Mouse (Mus musculus): Measurements from ENCODE around the gene Adam33.
"Not testable (repeated sequence)": the region's sequence is repeated elsewhere in the genome, so short reads cannot be mapped to it uniquely, and the experiment has no call there.

Adam33 gene

DNA sequence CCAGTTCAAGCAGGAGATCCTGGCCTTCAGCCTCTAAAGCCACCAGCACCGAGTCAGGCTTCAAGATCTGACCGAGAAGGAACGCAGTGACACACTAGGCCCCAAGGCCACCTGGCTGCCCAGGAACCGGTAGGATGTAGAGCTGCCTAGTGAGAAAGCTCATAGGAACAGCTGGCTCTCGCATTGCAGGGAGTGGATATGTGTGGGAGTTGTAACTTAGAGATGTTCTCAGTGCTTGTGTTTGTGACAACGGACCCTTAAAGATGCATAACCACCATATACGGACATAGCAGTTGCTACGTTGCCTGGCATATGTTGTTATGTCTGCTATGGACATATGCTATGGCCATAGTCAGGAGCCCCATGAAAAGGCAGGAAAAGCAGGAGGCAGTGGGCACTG lies 4.9 kb downstream of the Adam33 start:
- no peak for DNase-seq (ENCODE audit: inconsistent ontology term)

DNA sequence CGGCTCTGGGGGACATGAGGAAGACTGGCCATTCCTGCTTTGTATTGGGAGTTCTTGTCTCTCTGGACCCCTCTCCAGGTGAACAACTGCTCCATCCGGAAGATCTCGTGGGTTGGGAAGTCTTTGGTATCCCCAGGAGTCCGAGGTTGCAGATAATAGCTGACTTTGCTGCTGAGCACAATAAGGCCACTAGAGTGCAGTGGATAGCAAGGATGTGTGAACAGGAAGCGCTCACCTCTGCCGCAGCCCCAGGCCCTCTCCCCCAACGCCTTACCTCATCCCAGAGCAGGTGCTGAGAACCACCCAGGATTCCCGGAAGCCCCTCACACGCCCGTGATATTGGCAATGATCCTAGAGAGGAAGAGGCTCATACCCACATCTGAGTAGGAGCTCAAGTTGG lies 7.4 kb downstream of the Adam33 start:
- peak; percentile 31 for DNase-seq (ENCODE audit: inconsistent ontology term)

- peak; percentile 53 for DNase-seq (ENCODE audit: inconsistent ontology term)
Measured at GRCm38 (mm10) chr2:131055631-131056030, 8.0 kb downstream of the Adam33 start.

DNA sequence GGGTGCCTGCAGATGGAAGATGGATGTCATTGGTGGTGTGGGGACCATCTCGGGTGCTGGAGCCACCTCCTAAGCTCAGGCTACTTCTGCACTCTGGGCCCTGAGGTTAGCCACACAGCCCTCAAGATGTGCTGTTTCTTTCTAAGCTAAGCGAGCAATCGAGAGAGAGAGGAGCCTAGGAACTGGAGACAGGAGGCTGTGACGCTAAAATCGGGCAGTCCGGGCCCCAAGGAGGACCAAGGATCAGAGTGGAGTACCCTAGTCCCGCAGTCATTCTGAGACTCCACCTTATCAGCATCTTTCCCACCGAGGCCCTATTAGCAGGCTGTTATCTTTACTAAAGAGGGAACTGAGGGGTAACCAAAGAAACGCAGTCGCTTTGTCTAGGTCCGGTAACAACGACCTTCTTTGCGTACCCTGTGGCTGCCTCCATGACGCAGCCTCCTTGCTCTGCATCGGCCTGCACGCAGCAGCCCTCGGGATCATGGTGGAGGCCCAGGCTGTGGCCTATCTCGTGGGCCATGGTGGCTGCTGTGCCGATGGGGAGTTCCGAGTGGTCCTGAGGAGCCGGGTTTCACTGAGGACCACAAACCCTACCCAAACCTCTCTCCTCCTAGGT lies 8.9 kb downstream of the Adam33 start:
- DNase-seq (ENCODE audit: inconsistent ontology term): no peak

DNA sequence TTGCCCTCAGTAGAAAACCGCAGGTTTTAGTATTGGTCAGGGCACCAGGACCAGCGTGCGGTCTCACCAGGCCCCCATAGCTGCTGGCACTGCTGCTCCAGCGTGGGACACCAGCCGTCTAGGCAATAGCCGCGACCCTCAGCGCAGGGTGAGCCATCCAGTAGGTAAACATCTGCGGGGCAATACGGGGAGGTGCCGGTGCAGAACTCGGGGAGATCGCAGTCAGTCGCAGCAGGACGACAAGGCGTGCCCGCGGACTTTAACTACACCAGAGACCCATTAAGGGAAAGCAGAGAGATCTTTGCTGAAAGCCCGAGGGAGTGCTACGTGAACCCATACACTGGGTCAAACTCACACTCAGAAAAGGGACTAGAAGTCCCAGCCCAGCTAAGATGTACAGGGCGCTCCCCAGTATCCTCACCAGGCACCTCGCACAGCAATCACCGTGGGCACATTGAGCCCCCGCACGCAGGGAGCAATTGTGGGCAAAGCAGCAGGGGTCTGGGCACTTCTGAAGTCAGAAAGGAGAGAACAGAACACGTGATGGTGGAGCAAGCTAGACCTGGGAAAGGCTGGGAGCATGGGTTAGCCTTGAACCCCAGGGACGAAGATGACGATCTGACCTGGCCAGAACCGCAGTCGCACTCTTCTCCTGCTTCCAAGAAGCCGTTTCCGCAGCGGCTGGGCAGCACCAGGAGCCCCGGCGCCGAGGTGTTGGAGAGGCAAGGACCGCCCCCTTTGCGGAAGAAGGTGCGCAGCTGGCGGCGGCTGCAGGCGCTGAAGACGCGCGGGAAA lies 9.6 kb downstream of the Adam33 start:
- DNase-seq (ENCODE audit: inconsistent ontology term): no peak

- no peak for DNase-seq (ENCODE audit: inconsistent ontology term)
Measured at GRCm38 (mm10) chr2:131052862-131053418, 10.7 kb downstream of the Adam33 start.

GRCm38 (mm10) chr2:131052043-131052442 lies 11.6 kb downstream of the Adam33 start:
- DNase-seq (ENCODE audit: inconsistent ontology term): no peak

DNA sequence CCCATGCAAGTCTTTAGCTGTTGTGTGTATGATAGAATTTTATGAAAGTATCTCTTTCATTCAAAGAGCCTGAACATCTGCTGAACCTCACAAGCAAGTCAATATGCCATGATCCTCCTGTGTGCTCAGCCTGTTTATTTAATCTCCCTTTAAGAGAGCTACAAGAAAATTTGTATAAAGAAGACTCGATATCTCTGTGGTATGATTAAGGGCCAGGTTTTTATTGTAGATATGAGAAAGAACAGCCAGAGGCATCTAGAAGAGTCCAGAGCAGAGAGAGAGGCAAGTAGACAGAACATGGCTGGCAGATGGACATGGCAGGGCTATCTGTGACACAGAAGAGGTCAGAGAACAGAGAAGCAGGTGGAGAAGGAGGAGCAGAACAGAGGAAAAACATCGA lies 17.6 kb downstream of the Adam33 start:
- DNase-seq (ENCODE audit: inconsistent ontology term): no peak

DNA sequence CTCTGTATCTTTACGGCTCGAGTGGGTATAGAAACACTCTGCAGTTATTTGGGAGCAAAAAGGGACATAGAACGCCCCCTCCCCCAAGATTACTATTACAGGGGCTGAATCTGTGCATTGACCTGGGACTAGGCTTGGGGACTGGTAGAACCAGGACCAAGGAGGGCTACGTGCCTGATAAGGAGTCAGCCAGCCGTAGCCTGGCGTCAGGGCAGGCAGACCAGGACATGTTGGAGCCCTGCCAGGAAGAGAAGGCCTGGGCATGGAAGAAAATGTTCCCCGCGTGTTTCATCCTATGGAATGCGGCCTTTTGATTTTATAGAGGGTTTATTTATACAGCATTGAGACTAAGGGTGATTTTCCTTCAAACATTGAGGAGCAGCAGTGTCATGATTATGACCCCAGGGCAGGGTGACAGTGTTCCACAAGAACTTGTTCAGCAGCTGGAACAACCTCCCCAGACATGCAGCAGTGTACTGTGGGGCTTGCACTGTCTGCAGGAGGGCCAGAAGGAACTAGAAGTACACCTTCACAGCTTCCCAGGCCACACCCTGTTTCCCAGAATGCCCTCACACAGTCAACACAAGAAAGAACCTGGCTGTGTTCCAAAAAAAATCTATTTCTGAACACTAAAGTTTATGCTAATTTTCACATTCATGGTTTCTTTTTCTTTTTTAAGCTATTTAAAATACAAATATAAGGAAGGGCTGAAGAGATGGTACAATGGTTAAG lies 18.5 kb downstream of the Adam33 start:
- DNase-seq (ENCODE audit: inconsistent ontology term): no peak

- DNase-seq (ENCODE audit: inconsistent ontology term): no peak
Measured at GRCm38 (mm10) chr2:131044354-131044852, 19.2 kb downstream of the Adam33 start.

GRCm38 (mm10) chr2:131042988-131043387 lies 20.6 kb downstream of the Adam33 start, which contains the start of gene Gfra4:
Gene Gfra4 (minus strand): TSS chr2:131043088.
- no peak for DNase-seq (ENCODE audit: inconsistent ontology term)

GRCm38 (mm10) chr2:131040854-131041825 lies 22.5 kb downstream of the Adam33 start:
- DNase-seq (ENCODE audit: inconsistent ontology term): peak; percentile 24

DNA sequence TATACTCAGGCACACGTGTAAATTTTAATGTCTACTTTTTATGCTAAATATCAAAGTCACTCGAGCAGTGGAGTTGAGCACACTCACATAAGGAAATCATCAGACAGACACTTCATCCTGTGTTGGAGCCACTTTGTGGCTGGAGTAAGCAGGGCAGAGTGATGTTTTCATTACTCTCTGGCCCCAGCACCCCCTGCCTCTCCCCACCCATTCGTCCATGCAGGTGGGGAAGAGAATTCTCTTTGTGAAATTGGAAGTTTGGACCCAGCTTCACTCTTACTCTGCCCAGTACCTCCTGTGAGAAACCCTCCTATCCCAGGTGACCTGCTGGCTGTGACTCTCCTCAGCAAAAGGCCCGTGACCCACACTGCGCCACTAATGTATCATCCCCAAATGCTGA lies 24.9 kb downstream of the Adam33 start:
- no peak for DNase-seq (ENCODE audit: inconsistent ontology term)

DNA sequence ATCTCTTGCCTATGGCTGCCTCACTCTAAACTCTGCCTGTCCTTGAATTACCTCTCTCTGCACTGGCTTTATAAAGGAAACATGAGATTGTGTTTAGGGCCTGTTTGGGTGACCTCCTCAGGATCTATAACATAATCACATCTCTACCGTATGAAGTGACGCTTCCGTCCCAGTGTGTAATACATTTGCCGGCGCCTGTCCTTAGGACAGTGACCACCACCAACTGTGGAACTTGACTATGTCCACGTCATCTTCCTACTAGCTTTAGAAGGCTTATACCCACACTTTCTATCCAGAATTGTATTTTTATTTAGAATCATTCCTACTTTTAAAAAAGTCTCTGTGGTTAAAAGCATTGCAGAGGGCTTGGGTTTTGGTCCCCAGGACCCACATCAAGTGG lies 25.4 kb downstream of the Adam33 start:
- DNase-seq (ENCODE audit: inconsistent ontology term): no peak

DNA sequence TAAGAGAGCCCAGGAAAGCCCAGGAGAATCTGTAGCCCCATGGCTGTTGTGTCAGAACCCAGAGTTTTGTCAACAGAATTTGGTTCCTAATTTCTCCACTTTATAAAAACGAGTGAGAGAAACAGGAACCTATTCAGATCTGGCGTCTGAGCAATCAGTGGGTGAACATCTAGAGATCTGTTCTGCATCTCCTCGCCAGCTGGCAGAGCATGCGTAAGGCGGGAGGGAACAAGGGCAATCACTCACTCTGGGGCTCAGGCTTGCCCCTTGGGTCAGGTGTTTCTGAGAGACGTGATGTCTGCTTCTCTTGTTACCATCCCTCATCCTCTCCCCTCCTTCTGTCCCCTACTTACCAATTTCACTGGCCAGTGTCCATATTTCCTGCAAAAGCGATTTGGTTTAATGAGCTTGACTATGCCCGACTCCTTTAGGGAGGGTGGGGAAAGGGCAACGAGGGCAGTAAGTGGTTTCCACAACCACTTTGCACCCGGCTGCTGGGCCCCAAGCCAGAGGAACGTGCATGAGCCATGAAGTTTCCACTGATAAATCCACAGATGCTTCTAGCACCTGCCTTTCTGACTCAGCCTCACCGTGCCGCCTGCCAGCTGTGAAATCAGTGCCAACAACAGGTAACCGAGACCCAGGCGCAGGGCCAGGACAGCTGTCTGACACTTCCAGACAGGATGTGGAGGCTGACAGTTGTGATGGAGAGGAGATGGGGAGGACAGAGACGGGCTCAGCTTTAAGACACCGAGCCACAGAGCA lies 26.2 kb downstream of the Adam33 start:
- DNase-seq (ENCODE audit: inconsistent ontology term): peak; percentile 87

GRCm38 (mm10) chr2:131036757-131037156 lies 26.9 kb downstream of the Adam33 start:
- no peak for DNase-seq (ENCODE audit: inconsistent ontology term)

DNA sequence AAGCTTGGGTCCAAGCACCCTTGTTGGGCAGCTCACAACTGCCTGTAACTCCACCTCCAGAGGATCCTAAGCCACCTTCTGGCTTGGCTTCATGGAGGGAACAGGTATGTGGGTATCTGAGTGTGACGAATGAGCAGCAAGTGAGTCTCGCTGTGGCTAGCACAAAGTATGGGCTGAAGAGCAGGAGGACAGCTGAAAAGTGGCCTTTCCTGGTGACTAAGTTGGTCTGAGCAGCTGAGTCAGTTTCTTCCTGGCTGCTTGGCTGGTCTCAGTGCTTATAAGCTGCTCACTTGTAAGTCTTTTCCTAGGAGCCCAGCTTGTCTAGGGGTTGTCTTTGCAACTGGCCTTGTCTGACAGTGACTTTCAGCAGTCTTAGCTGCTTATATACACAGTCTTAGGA lies 27.3 kb downstream of the Adam33 start:
- no peak for DNase-seq (ENCODE audit: inconsistent ontology term)

DNA sequence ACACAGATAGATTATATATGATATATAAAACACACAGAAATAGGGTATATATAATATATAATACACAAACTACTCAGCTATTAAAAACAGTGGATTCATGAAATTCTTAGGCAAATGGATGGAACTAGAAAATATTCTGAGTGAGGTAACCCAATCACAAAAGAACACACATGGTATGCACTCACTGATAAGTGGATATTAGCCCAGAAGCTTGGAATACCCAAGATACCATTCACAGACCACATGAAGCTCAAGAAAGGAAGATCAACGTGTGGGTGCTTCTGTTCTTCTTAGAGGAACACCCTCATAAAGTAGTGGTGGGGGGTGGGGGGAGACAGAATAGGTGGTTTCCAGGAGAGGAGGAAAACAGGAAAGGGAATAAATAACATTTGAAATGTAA lies 32.2 kb downstream of the Adam33 start:
- DNase-seq (ENCODE audit: inconsistent ontology term): not testable (repeated sequence)

DNA sequence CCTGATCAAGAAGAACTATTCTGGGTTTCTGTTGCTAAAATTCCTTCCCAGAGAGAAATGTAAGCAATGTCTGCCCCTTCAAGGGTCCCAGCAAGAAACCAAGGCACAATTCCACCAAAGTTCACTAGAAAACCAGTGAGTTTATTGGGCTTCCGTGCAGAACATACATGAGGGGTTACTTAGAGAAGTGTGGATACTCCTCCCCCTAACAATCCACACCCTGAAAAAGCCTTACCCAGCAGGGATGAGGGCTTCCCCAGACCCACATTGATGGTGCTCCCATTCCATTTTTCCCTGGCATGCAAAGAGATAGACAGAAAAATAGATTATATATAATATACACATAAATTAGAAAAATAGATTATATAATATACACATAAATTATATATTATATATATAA lies 32.6 kb downstream of the Adam33 start:
- DNase-seq (ENCODE audit: inconsistent ontology term): no peak

DNA sequence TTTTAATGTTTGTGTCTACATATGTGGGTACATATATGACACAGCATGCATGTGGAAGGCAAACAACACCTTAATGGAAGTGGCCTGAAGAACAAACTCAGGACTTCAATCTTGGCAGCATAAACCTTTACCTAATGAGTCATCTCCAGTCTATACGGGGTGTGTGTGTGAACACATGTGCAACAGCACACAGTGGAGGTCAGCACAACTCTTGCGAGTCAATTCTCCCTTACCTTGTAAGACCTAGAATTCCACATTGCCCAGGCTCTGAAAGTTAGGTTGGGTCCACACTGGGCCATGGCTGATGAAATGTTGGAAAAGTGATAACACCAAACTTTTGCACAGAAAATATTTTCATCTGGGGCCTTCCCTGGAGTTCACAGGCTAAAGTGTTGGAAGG lies 33.1 kb downstream of the Adam33 start:
- DNase-seq (ENCODE audit: inconsistent ontology term): no peak
